Mouse (Mus musculus) stomach, postnatal 0 days (tissue): Measurements from ENCODE around the gene Usp51.

Source experiments
- CTCF ChIP-seq: IDR thresholded peaks from 2 replicates; pipeline ENCODE4 v1.5.1; 2016; ENCODE audit warnings: antibody characterized with exemption, low read depth, mild to moderate bottlenecking, moderate library complexity
- EP300 ChIP-seq: optimal IDR thresholded peaks from 2 replicates; pipeline ENCODE3; 2016; ENCODE audit warnings: antibody characterized with exemption

- TF ChIP-seq CTCF, result peak; percentile 52
- TF ChIP-seq EP300, result no peak
Observed at GRCm38 (mm10) chrX:152985009-152985408, 21.3 kb upstream of the Usp51 start.
